Mouse (Mus musculus) layer of hippocampus, adult 9-11 months (tissue): ENCODE measurements around the gene Mmp14.

Experiments
- DNase-seq: peaks from one replicate; pipeline ENCODE4 v3.0.0; 2022

Gene Mmp14

DNA sequence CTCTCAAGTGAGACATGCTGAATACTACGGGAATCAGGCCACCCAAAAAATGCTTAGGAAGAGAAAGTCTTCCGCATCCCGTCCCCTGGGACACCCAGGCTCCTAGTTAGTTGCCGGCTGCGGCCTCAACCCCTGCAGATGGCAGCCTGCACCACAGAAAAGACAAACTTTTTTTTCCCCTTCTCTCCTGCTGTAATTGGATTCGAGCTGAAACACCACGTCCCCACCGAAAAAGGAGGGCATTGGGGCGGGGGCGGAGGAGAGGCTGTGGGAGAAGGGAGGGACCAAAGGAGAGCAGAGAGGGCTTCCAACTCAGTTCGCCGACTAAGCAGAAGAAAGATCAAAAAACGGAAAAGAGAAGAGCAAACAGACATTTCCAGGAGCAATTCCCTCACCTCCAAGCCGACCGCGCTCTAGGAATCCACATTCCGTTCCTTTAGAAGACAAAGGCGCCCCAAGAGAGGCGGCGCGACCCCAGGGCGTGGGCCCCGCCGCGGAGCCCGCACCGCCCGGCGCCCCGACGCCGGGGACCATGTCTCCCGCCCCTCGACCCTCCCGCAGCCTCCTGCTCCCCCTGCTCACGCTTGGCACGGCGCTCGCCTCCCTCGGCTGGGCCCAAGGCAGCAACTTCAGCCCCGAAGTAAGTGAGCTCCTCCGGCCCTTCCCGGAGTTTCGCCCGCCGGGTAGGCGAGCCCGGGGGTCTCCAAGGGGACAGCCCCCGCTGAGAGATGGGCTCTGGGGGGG is at the start of gene Mmp14:
Gene Mmp14, plus strand, starts transcription at position 279 of the 744 bp plus-strand sequence.
- no peak for DNase-seq

- no peak for DNase-seq
These were observed 49.6 kb upstream of the Mmp14 start for GRCm38 (mm10) chr14:54381816-54382215.

- DNase-seq: peak; percentile 47
These were observed 48.8 kb upstream of the Mmp14 start for GRCm38 (mm10) chr14:54382641-54383040.

DNA sequence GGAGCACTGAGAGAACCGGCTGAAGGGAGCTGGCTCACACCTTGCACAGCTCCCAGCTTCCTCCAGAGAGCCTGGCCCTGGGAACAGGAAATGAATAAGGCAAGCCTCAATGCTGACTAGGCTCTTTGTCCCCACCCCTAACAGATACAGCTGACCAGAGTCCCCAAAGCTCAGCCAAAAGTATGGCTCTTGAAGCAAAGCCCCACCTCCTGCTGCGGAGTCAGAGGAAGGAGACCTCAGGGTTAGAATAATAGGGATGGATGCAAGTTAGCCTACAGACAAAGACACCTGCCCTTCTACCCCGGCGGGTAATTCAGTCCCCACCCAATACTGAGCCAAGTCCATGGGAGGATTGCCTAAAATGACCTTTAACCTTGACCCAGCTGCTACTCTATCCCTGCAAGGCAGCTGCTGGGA is 48.0 kb upstream of the Mmp14 start:
- peak; percentile 39 for DNase-seq

DNA sequence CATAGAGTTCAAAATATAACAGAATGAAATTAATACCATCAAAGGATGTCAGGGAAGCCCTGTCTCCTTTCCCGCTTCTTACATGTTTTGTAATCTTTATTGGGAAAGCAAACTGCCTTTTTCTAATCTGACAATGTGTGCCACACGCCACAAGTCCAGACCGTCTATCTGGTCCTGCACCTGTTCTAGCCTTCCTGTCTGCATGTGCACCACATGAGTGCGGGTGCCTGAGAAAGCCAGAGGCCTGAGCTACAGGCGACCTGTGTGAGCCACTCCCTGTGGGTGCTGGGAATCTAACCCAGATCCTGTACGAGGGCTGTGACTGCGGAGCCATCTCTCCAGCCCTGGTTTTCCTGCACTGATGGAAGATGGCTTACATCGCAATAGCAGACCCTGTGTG is 47.0 kb upstream of the Mmp14 start:
- no peak for DNase-seq

DNA sequence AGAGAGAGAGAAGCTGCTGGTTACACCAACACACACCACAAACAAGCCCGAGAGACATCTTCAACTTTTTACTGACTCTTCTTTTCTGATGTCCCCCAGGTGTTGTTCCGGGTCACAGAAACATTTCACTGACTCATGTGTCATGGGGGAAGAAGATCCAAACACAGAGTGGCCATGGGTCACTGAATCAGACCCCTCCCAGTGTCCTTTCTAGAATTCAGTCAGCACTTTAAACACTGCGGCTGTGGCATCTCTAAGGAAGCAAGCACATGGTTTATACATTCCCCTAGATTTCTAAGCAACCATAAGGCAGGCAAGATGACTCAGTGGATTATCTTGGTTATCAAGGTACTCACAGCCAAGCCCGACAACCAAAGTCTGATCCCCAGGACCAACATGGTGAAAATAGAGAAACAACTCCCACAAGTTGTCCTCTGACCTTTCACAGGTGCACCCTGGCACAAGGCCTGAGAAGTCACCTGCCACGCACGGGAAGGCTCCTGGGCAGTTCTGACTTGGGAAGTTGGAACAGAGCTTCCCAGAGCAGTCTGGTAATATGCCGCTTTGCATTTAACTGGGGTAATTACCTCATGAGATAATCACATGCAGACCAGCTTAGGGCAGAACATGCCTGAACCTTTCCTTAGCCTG is 45.3 kb upstream of the Mmp14 start:
- DNase-seq: no peak

- DNase-seq: no peak
These were observed 43.9 kb upstream of the Mmp14 start for GRCm38 (mm10) chr14:54387546-54387945.

GRCm38 (mm10) chr14:54390843-54391242 is 40.6 kb upstream of the Mmp14 start:
- DNase-seq: no peak

- no peak for DNase-seq
These were observed 37.6 kb upstream of the Mmp14 start for GRCm38 (mm10) chr14:54393794-54394193.

DNA sequence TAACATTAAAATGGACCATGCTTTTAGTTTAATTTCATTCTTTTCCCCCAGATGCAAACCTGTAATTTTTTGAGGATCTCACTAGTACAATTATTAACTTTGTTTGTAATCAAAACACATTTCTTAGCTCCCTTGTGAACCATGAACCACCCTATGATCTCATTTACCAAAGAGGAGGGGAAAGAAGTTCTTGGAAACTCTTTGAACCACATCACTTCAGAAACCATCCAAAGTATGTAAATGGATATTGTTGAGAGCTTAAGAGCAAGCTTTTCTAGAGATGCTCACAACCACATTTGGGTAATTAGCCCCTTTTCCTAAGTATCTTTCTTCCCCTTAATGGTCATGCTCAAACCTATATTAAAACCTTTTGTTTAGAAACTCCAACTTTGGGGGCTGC is 37.1 kb upstream of the Mmp14 start:
- no peak for DNase-seq

DNA sequence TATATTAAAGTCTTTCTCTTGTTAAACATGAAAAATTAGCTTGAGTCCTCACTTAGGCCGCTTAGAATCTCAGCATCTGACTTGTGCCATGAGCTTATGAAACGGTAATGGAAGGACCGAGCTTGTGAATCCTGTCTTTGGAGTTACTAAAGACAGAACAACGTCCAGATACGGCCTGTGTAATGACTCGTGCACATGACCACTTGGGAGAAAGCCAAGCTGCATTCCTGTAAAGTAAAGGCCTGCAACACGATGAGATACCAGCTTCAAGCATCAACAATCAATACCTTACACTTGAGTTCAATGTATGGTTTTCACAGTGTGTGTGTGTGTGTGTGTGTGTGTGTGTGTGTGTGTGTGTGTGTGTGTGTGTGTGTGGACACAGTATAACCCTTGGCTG is 34.7 kb upstream of the Mmp14 start:
- no peak for DNase-seq

DNA sequence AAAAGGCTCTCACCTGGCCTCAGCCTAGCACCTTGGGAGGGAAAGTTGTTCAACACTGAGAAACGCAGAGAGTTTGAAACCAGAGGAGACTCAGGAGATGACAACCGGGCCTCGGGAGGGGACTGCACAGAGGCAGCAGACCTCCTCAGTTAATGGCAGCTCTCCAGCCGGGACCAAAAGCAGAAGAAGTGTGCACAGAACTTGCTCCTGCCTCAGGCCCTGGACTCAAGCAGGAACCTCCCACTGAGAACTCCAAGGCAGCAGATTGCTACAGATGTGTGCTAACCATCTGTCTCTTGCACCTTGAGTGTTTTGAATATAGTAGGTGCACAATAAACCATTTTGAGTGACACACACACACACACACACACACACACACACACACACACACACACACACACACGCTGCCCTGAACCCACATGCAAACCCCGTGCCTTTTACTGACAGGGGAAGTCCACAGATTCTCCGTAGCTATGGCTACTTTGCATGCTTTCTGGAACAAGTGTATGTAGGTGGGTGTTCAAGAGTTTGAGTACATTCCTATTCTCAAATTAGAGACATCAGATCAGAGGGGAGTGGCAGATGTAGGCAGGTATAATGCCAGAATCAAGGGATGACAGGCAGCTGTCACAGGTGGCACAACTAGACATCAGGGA is 33.4 kb upstream of the Mmp14 start:
- DNase-seq: no peak

GRCm38 (mm10) chr14:54398528-54398916 is 32.9 kb upstream of the Mmp14 start:
- DNase-seq: no peak

DNA sequence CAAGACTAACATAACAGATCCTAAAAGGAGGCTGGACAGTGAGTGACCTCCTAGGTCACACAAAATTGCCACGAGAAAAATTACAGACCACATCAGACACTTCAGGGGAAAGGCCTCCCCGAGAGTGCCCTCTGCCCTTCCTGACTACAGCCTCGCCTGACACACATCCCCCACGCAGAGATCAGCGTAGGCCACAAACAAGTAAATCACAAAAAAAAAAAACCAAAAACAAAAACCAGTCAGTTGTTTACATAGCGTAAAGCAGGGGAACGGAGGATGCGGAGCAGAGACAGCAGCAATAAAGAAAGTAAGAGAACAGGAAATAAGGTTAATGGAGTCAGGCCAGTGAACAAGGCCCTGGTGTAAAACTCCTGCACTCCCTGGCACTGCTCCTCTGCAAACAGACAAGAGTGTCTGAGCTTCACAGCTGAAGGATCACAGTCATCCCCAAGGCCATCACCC is 32.5 kb upstream of the Mmp14 start:
- no peak for DNase-seq

GRCm38 (mm10) chr14:54401723-54402122 is 29.7 kb upstream of the Mmp14 start:
- no peak for DNase-seq

- no peak for DNase-seq
These were observed 22.9 kb upstream of the Mmp14 start for GRCm38 (mm10) chr14:54408336-54409056.

- no peak for DNase-seq
These were observed 22.3 kb upstream of the Mmp14 start for GRCm38 (mm10) chr14:54409057-54409645.

DNA sequence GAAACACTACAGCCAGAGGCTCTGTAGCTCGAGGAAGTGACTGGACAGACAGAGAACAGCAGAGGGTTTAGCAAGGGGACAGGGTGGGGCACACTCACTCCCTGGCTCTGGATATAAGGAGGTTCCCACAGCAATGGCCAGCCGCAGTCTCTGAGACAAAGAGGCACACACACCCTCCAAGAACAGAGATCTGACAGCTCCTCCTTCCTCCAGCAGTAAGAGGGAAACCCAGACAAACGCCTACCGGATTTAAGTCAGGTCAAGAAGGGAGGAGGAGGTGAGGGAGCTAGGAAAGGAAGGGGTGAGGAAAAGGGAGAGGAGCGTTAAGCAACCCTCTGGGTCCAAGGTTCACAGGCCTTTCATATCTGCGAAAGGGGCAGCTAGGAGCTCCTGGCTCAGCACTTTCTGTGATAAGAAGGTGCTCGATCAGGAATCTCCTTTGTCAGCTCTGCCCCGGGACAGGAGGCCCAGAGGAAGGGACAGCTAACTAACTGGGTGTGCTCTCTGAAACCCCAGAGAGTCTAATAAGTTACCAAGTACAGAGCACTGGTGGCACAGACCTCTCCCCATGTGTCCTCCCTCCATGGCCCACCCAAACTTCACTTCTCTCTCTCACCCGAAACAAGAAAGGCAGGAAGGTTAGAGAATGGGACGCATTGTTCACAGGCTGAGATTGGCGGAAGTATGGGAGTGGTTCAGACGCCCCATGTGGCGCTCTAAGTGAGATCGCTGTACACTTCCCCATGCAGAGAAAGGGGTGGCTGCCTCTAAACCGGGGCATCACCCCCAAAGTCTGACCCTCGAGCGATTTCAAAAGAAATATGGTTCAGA is 21.2 kb upstream of the Mmp14 start:
- DNase-seq: no peak

DNA sequence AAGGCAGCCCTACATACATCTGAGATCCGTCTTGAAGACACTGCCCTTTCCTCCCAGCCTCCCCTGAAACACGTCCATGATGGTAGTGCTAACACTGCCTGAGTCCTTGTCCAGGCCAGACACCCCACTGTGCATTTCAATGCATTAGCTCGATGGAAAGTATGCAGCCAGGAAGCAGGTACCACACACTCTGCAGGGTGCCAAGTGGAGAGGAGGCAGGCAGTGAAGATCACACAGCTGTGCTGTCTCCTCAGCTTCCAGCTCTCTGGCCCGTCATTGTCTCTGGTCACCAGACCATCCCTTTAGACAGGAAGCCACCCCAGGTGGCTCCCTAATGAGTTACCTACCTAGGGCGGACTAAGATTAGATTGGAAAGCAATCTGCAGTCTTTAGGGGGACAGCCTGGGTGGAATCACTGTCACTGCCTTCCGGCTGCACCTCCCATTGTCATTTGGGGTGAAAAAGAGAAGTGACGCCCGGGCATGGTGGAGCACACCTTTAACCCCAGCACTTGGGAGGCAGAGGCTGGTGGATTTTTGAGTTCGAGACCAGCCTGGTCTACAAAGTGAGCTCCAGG is 19.3 kb upstream of the Mmp14 start:
- DNase-seq: no peak

DNA sequence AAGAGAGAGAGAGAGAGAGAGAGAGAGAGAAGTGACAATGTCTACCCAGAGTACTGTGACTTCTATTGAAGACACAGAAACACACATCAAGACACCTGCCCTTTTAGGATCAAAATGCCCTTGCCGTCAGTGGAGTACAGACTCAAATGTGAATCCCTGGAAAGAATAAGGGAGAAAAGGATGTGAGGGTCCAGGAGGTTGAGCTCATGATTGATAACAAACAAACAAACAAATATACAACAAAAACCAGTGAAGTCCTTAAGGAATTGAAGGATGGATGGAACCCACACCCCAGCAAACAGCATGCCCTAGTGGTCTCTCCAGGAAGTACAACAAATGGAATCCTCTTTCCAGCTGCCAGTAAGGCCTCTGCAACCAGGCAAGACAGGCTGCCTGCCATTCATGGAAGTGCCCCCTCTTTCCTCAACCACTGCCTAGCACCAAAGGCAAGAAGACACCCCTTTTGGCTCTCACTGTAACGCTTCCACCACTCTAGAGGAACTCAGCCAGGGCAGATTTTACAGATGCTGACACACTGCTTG is 18.7 kb upstream of the Mmp14 start:
- no peak for DNase-seq
